Mouse (Mus musculus) left cerebral cortex, postnatal 14 days (tissue): ENCODE results near the gene Pdxdc1. TPM values are rescaled to one million over a fixed set of nuclear protein-coding genes. Genes with fewer than 3 reads are reported as not detected.
"Not testable (repeated sequence)": the region's sequence is repeated elsewhere in the genome, so short reads cannot be mapped to it uniquely, and the experiment has no call there.

ENCODE experiments used
- DNase-seq, 2 experiments: peaks; one replicate each; pipeline ENCODE4 v3.0.0; 2021 to 2022; ENCODE audit warnings: low spot score in 2 of 2, mixed read lengths in 1 of 2
- intact Hi-C: fragments of 180-260 bp; cut with DNase I; formaldehyde crosslinking; loops from one replicate; pipeline ENCODE4 v1.15.1; 2025
- long read RNA-seq, 2 experiments: library from polyadenylated mRNA; stranded (forward); transcript quantifications; one replicate each; pipeline ENCODE4 v2.0.0; 2021
- total RNA-seq, 2 experiments: library from RNA; stranded (reverse); gene quantifications; 2 replicates each; pipeline ENCODE4 v1.2.3; 2021

Gene Pdxdc1
- total RNA-seq = 10 to 100 TPM; 72.2 to 73.0 TPM
- long read RNA-seq, experiment 1, full-length matches to known transcripts = 28 of 42 reads
- long read RNA-seq, experiment 1, partial matches to known transcripts = 3 of 42 reads
- long read RNA-seq, experiment 1, other reads (novel, unspliced or antisense) = 11 of 42 reads
- long read RNA-seq, experiment 2, full-length matches to known transcripts = 27 of 44 reads
- long read RNA-seq, experiment 2, partial matches to known transcripts = 3 of 44 reads
- long read RNA-seq, experiment 2, other reads (novel, unspliced or antisense) = 14 of 44 reads

- intact Hi-C loops = loop anchor here (1.0 to 5.0 kb wide), 2 partner anchors 204 to 256 kb away; no protein-coding TSS in a partner anchor
- DNase-seq = peak; percentile 97 to 98
Observed at GRCm38 (mm10) chr16:13902888-13903483, at the start of gene Pdxdc1, which contains the start of gene Mpv17l. TSS of gene Pdxdc1 (minus strand) at chr16:13903131. TSS of gene Mpv17l (plus strand) at chr16:13903161.

- no peak for DNase-seq
- intact Hi-C loops = no loop called here
Observed at GRCm38 (mm10) chr16:13951245-13951644, 48.3 kb upstream of the Pdxdc1 start.

GRCm38 (mm10) chr16:13946306-13946705 lies 43.4 kb upstream of the Pdxdc1 start:
- intact Hi-C loops = no loop called here
- no peak for DNase-seq

- DNase-seq = no peak
Observed at GRCm38 (mm10) chr16:13945153-13945552, 42.2 kb upstream of the Pdxdc1 start.

GRCm38 (mm10) chr16:13944752-13945151 lies 41.8 kb upstream of the Pdxdc1 start:
- intact Hi-C loops = loop anchor here (5.0 kb wide), 1 partner anchor 43 kb away; the partner anchor contains the start of genes 2900011O08Rik and Ifitm7
- DNase-seq = no peak

More at GRCm38 (mm10) chr16:13945153-13945552, 42.2 kb upstream of the Pdxdc1 start:
- intact Hi-C loops = no loop called here

GRCm38 (mm10) chr16:13944178-13944577 lies 41.2 kb upstream of the Pdxdc1 start:
- DNase-seq = no peak
- intact Hi-C loops = loop anchor here (5.0 kb wide), 1 partner anchor 43 kb away; the partner anchor contains the start of genes 2900011O08Rik and Ifitm7

- intact Hi-C loops = loop anchor here (5.0 kb wide), 1 partner anchor 46 kb away; the partner anchor contains the start of genes 2900011O08Rik and Ifitm7
- no peak for DNase-seq
Observed at GRCm38 (mm10) chr16:13940847-13941395, 38.0 kb upstream of the Pdxdc1 start.

GRCm38 (mm10) chr16:13940139-13940846 lies 37.4 kb upstream of the Pdxdc1 start:
- intact Hi-C loops = loop anchor here (5.0 kb wide), 1 partner anchor 47 kb away; the partner anchor contains the start of genes 2900011O08Rik and Ifitm7
- peak; percentile 84 to 87 for DNase-seq

- intact Hi-C loops = no loop called here
- DNase-seq = no peak
Observed at GRCm38 (mm10) chr16:13927456-13928075, 24.6 kb upstream of the Pdxdc1 start.

- intact Hi-C loops, DNase-seq: not testable (repeated sequence)
Observed at GRCm38 (mm10) chr16:13922966-13923365, 20.0 kb upstream of the Pdxdc1 start.

GRCm38 (mm10) chr16:13922499-13922898 lies 19.6 kb upstream of the Pdxdc1 start:
- intact Hi-C loops, DNase-seq: not testable (repeated sequence)

GRCm38 (mm10) chr16:13921781-13922180 lies 18.9 kb upstream of the Pdxdc1 start:
- intact Hi-C loops = no loop called here
- no peak for DNase-seq

- no peak for DNase-seq
- intact Hi-C loops = no loop called here
Observed at GRCm38 (mm10) chr16:13921063-13921462, 18.1 kb upstream of the Pdxdc1 start.

GRCm38 (mm10) chr16:13920093-13920492 lies 17.2 kb upstream of the Pdxdc1 start:
- no peak for DNase-seq
- intact Hi-C loops = no loop called here

GRCm38 (mm10) chr16:13907297-13907696 lies 4.4 kb upstream of the Pdxdc1 start:
- no peak for DNase-seq
- intact Hi-C loops = no loop called here

GRCm38 (mm10) chr16:13903488-13903887 lies 557 bp upstream of the Pdxdc1 start:
- intact Hi-C loops = loop anchor here (1.0 to 5.0 kb wide), 2 partner anchors 204 to 256 kb away; no protein-coding TSS in a partner anchor
- DNase-seq = peak; percentile 79 to 84

GRCm38 (mm10) chr16:13902397-13902831 lies 517 bp downstream of the Pdxdc1 start:
- no peak for DNase-seq
- intact Hi-C loops = loop anchor here (5.0 kb wide), 1 partner anchor 205 kb away; no protein-coding TSS in a partner anchor

- DNase-seq = no peak
- intact Hi-C loops = no loop called here
Observed at GRCm38 (mm10) chr16:13898981-13899380, 4.0 kb downstream of the Pdxdc1 start.

- DNase-seq = no peak
- intact Hi-C loops = no loop called here
Observed at GRCm38 (mm10) chr16:13896357-13896756, 6.6 kb downstream of the Pdxdc1 start.
